Mouse (Mus musculus): ENCODE data around the gene Dnajc11.

Gene Dnajc11

DNA sequence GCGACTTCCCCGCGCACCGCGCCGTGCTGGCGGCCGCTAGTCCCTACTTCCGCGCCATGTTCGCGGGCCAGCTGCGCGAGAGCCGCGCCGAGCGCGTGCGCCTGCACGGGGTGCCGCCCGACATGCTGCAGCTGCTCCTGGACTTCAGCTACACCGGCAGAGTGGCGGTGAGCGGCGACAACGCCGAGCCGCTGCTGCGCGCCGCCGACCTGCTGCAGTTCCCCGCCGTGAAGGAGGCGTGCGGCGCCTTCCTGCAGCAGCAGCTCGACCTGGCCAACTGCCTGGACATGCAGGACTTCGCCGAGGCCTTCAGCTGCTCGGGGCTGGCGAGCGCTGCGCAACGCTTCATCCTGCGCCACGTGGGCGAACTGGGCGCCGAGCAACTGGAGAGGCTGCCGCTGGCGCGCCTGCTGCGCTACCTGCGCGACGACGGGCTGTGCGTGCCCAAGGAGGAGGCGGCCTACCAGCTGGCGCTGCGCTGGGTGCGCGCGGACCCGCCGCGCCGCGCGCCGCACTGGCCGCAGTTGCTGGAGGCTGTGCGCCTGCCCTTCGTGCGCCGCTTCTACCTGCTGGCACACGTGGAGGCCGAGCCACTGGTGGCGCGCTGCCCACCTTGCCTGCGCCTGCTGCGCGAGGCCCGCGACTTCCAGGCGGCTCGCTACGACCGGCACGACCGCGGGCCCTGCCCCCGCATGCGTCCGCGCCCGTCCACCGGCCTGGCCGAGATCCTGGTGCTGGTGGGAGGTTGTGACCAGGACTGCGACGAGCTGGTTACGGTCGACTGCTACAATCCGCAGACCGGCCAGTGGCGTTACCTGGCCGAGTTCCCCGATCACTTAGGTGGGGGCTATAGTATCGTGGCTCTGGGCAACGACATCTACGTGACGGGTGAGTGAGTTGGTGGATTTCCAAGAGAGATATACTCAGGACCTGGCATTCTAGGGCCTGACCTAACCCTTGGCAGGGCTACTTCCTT lies 75.9 kb downstream of the Dnajc11 start:
- DNase-seq (ENCODE audit: low spot score in 2 of 2), result peak; percentile 50 to 61

DNA sequence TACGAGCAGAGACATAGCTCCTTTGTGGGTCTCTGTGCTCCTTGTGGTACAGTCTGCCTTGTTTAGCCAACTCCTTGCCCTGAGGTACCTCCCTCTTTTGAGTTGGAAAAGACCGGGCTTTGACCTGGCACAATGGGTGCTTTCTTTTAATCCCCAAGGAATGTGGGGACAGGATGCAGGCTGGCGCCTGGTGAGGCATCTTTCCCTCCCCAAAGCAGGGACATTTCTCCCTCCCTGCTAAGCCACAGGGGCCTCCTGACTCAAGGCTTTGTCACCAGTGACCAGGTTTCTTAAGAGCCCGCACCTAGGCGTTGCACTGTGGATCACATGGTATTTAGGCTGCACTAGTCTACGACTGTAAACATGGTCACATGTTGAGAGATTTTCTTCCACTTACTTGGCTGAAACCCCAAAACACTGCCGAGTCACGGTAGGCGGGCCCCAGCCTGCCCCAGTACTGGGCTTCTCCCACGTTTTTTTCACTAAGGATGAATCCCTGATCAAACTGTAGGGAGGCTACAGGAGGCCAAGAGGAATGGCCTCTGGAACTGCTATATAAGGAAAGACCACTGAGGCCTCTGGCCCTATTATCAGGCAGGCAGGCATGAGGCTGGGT lies 76.7 kb downstream of the Dnajc11 start:
- DNase-seq (ENCODE audit: low spot score in 2 of 2), result no peak

DNA sequence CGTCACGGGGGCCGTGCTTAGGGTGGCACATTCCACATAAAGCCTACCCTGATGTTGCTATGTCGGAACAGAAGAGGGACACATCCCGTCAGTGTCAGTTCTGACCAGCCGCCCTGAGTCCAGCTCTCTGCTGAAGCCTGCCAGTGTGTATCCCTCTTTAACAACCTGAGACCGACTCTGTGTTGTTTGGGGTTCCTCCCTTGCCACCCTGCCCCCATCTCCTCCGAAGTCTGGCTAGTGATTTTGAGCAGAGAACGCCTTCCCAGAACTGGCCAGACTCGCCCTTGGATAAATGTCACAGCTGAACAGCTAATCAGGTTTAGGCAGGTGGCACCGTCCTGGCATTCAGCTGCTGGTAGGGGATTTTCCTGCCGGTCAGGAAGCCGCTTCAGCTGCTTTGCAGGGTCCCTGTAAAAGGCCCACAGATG lies 77.2 kb downstream of the Dnajc11 start:
- DNase-seq (ENCODE audit: low spot score in 2 of 2), result no peak

DNA sequence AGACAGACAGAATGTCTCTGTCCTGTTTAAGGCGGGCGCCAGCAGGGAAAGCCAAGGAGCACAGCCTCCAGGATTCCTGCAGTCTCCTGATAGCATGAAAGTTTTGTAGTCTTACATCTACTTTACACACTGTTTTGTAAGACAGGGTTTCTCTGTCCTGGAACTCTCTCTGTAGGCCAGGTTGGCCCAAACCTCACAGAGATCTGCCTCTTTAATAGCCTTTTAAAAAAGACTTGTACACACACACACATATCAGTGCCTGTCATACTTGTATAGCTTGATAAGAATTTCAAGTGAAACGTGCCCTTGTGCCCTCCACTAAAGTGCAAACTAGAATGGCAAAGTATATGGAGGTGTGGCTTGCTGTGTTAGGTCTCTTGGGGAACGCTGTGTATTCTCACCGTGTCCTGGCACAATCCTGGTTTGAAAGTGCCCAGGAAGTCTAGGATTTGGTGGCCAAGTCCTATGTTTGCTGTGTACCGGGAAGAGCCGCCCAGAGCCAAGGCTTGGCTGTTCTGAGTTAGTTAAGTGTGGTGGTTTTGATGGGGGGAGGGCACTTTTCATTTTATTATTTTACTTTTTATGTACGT lies 77.8 kb downstream of the Dnajc11 start:
- no peak for DNase-seq (ENCODE audit: low spot score in 2 of 2)

DNA sequence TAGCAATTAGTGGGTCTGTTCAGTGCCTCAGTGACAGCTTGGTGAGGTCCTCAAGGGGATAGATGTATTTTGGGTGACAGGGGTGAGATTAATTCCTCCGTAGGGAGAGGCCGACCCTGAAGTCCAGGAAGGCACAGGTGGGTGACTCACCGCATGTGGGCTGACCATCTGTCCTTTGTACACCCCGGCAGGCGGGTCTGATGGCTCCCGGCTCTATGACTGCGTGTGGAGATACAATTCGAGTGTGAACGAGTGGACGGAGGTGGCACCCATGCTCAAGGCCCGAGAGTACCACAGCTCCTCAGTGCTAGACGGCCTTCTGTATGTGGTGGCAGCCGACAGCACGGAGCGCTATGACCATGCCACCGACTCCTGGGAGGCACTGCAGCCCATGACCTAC lies 78.6 kb downstream of the Dnajc11 start:
- no peak for DNase-seq (ENCODE audit: low spot score in 2 of 2)

DNA sequence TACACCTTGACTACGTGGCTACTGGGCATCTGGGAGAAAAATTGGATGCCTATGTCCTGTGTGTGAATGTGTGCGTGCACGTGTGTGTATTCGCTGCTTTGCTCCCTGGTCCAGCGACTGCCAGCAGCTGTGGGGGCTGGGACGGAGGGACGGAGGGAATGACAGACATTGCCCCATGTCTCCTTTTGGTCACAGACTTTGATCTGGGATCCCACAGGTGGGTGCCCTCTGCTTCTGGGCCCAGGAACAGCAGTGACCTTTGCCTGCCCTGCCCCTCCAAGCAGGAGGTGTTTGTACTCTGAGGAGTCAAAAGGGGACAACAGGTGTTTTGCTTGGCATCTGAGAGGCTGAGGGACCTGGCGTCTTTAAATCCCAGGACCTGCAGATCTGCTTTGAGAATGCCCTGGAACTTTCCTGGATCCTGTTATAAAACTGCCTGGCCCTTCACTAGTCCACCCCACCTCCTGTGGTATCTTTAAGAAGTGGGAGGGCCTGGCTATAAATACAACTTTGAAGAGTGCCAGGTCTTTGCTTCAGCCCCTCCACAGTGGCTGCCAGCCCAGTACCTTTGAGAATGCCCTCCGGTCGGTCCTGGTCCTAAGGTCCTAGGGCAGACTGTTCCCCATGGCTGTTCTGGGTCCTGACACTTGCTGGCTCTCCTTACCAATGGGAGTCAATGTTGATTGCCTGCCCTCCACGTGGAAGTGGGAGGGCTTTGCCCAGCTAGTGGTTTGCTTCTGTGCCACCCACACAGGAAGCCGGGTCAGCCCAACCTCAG lies 79.7 kb downstream of the Dnajc11 start:
- DNase-seq (ENCODE audit: low spot score in 2 of 2), result no peak

DNA sequence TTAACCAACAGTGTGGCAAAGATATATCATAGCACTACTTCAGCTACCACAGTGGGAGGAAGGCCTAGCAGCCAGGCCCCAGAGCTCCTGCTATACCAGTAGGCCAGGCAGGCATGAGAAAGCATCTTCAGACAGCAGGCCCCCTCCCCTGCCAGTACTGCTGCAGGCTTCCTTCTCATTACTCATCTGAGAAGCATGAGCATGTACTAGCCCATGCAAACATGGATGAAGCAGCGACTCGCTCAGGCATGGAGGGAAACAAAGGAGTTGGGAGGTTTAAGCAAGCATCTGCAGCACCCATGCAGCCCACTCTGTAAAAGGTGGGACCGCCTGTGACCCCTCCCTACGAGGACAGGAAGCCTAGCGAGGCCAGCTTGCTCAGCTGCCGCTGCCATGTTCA lies 85.6 kb downstream of the Dnajc11 start:
- no peak for DNase-seq (ENCODE audit: low spot score in 2 of 2)

DNA sequence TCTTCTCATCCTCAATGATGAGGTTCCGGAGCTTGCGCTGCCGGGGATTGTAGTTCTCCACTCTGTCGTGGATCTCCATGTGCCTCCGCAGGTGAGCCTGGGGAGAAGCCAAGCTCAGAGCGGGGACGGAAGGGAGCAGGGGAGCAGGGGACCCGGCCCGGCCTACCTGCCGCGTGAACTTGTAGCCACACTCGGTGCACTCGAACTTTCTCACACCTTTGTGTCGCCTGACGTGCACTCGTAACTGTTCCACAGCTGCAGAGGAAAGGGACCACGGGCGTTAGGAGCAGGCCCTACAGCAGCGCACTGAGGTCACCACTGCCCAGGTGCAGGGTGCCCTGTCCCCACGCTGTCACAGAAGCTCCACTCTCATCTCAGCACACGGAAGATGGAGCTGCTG lies 86.5 kb downstream of the Dnajc11 start:
- no peak for DNase-seq (ENCODE audit: low spot score in 2 of 2)

DNA sequence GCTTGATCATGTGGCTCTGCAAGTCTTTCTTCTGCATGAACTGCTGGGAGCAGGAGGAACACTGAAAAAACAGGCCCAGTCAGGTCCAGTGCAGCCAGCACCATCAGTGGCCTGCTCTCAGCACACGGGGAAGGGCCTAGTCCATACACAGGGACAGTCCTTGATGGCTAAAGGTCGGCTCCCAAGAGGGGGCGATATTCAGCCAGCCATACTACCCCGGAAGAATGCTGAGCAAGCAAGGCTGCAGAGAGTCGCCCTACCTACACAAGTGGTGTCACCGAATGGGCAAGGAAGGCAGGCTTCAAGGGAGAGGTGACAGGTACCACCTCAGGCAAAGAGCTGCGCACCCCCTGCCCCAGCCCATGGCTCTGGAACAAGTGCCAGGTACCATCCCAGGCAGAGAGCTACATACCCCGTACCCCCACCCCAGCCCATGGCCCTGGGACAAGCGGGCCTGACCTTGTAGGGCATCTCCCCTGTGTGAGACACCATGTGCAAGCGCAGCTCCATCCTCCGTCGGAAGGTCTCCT lies 88.1 kb downstream of the Dnajc11 start:
- DNase-seq (ENCODE audit: low spot score in 2 of 2), result no peak

DNA sequence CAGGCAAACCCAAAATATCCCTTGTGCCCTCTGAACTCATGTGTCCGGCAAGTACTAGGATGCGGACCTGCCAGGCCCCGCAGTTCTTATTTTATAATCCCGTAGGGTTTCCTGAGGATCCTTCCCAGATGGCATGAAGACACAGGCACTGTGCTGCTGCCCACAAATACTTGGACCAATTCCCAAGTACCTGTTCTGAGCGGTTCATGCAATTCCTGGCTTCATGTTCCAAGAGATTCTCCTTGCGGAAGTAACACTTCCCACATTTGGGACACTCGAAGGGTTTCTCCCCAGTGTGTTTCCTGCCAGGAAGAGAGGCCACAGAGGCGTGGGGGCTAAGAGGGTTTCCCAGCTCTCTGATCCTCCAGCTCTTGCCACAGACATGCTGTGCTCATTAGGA lies 89.0 kb downstream of the Dnajc11 start:
- DNase-seq (ENCODE audit: low spot score in 2 of 2), result no peak

DNA sequence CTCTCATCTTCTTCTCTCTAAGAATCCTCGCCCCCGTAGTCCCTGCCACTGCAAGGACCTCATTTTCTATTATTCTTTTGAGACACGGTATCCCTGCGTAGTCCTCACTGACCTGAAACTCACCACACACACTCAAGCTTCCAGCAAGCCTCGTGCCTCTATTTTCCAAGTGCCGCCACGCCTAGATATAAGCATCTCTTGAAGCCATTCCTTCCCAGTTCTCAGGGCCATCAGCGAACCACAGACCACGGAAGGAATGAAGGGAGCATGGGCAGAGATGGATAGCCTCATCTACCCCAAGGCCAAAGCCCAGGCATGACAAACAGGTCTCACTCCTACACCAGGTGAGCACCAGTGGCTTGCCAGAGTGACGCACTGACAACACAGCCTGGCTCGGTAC lies 91.0 kb downstream of the Dnajc11 start:
- no peak for DNase-seq (ENCODE audit: low spot score in 2 of 2)

DNA sequence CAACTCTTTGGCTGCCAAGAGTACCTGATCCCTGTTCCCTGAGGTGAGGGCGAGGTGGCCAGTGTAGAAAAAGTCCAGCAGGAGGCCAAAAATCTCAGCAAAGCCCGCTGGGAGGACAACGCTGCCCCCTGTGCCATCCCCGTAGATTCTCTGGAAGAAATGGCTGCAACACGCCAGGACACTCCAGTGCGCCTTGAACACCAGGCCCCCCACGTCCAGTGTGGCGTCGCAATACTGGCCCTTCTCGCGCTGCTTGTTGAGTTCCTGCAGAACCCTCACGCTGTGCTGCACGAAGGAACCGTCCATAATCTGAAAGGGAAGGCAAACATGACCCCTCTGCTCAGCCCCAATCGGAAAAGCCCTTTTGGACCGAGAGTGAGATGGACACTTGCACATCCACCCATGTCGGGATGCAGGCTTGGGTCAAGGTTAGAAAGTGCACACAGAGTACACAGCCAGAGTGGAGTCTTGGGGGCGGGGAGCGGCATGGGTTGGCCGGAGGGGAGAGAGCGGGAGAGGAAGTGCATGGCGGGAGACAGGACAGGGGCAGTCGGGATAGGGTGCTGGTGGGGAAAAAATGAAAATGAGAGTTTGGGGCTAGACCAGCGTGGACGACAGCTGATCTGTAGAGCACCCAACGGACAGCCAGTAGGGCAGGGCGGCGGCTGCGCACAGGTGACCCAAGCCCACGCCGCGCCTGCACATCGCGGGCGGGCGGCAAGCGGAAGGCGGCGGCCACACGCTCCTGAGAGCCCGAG lies 93.4 kb downstream of the Dnajc11 start:
- peak in 1 of 2 experiments; percentile 62 for DNase-seq (ENCODE audit: low spot score in 2 of 2)

DNA sequence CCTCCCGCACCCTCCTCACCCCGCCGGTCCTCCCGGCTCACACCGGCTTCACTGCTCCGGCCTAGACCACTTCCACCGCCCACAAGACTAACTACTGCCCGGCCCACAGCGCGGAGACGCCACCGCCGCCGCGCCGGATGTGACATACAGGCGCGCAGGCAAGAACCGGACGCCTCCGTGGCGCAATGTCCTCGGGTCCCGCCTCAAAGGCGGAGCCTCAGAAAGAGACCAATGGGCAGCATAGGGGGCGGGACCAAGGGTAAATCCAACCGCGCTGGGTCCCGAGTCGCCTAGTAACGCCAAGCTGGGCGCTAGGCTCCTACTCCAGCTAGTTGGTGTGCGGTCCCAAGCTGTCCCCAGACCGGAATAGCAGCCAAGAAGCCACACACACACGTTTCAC lies 94.0 kb downstream of the Dnajc11 start, which contains the start of gene Zbtb48:
TSS of gene Zbtb48 (minus strand) at position 148 of the 400 bp plus-strand sequence.
- DNase-seq (ENCODE audit: low spot score in 2 of 2), result peak; percentile 92 to 94

DNA sequence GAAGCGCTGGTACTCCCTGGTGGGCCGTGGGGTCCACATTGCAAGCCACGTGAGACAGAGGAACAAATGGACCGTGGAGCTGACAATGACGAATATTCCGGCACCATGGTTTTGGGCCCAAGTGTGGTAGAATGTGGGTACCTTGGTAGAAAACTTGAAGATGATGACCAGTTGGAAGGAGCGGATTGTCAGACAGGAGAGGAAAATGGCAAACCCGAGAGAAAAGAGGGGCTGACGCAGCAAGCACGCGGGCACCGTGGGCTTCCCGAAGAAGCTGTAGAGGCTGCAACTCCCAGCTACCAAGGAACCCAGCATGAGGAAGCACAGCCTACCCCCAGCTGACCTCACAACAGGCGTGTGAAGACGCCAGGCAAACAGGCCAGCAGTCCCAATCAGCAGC lies 95.0 kb downstream of the Dnajc11 start:
- DNase-seq (ENCODE audit: low spot score in 2 of 2), result no peak

DNA sequence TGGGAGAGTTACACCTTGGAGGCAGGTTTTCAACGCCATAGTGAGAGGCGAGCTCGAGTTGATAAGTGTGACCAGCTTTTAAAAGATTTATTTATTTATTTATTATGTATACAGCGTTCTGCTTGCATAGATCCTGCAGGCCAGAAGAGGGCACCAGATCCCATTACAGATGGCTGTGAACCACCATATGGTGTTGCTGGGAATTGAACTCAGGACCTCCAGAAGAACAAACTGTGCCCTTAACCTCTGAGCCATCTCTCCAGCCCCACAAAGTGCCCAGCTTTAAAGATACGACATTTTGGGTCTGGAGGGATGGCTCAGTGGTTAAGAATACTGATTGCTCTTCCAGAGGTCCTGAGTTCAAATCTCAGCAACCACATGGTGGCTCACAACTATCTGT lies 95.6 kb downstream of the Dnajc11 start:
- DNase-seq (ENCODE audit: low spot score in 2 of 2), result no peak

DNA sequence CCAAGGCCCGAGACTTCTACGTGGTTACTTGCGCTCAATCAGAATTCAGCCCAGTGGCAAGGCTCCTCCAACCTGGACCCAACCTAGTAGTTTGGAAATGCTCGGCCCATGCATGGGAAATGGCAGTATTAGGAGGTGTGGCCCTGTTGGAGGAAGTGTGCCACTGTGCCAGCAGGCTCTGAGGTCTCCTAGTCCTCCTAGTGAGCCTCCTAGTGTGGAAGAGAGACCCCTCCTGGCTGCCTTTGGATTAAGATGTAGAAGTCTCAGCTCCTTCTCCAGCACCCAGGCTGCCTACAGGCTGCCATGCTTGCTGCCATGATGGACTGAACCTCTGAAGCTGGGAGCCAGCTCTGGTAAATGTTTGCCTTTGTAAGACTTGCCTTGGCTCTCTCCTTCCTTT lies 96.5 kb downstream of the Dnajc11 start:
- DNase-seq (ENCODE audit: low spot score in 2 of 2), result no peak
